Mouse (Mus musculus): ENCODE data around the gene Gas2l2. TPM values are rescaled to one million over a fixed set of nuclear protein-coding genes. Genes with fewer than 3 reads are reported as not detected.
A peak's percentile ranks its signal among the peaks of the same experiment; 100 is the strongest.

Gene Gas2l2
- polyA plus RNA-seq, 1 experiment: 0.10 TPM

- Histone ChIP-seq H3K4me3 (ENCODE audit: insufficient read depth, low read length) (no peak overlapping the region), H3K4me1 (ENCODE audit: control insufficient read depth, insufficient read depth, low read length) (no peaks in the 10 kb centered on the region), H3K27ac (ENCODE audit: insufficient read depth, low read length) (no peak overlapping the region)
- TF ChIP-seq POLR2A (IDR thresholded peaks at IDR 0.05; ENCODE audit: extremely low read depth, insufficient read depth, low read length) (no peak), CTCF (IDR thresholded peaks at IDR 0.05; ENCODE audit: extremely low read depth, insufficient read depth, low read length) (no peak)
Observed at GRCm38 (mm10) chr11:83447612-83448011, 18.4 kb upstream of the Gas2l2 start.

DNA sequence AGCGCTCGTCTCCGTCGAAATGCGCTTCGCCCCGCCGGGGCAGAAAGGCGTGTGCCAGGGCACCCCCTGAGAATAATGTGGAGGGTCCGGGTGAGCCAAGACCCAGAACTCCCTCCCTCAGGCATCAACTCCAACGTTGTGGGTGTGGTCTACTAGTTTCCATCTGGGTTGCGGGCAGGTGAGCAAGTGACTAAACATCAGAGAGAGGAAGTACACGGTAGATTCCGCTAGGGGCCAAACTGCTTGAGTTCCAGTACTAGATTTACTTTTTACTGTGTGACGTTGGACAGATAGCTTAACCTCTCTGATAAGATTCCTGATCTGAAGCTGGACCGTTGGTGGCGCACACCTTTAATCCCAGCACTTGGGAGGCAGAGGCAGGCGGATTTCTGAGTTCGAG is 15.7 kb upstream of the Gas2l2 start:
- no peak overlapping the region for H3K4me3 ChIP-seq (ENCODE audit: insufficient read depth, low read length)
- TF ChIP-seq CTCF (IDR thresholded peaks at IDR 0.05; ENCODE audit: extremely low read depth, insufficient read depth, low read length) (no peak), POLR2A (IDR thresholded peaks at IDR 0.05; ENCODE audit: extremely low read depth, insufficient read depth, low read length) (no peak)
- no peak overlapping the region for H3K27ac ChIP-seq (ENCODE audit: insufficient read depth, low read length)
- no peaks in the 10 kb centered on the region for H3K4me1 ChIP-seq (ENCODE audit: control insufficient read depth, insufficient read depth, low read length)

DNA sequence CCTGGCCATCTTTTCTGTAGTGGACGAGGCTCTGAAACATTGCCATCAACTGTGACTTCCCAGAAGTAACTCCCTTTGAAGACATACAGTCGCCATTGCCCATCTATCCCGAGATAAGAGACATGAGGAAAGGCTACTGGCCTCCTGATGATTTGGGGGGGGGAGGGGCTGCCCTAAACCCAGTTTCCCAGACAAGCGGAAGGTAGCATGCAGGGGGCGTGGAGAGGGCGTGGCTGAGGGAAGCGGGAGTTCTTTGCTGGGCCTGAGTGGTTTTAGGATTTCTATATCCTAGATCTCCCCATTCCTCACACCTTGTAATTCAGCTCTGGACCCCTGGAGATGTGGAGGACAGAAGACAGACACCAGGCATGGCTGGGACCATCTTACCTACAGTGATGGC is 14.6 kb upstream of the Gas2l2 start:
- no peak for TF ChIP-seq POLR2A (IDR thresholded peaks at IDR 0.05; ENCODE audit: extremely low read depth, insufficient read depth, low read length)
- no peak for TF ChIP-seq CTCF (IDR thresholded peaks at IDR 0.05; ENCODE audit: extremely low read depth, insufficient read depth, low read length)
- no peak overlapping the region for H3K27ac ChIP-seq (ENCODE audit: insufficient read depth, low read length)
- no peaks in the 10 kb centered on the region for H3K4me1 ChIP-seq (ENCODE audit: control insufficient read depth, insufficient read depth, low read length)
- no peak overlapping the region for H3K4me3 ChIP-seq (ENCODE audit: insufficient read depth, low read length)

GRCm38 (mm10) chr11:83442596-83443267 is 13.5 kb upstream of the Gas2l2 start:
- peak; percentile 80 for TF ChIP-seq CTCF (IDR thresholded peaks at IDR 0.05; ENCODE audit: extremely low read depth, insufficient read depth, low read length)
- TF ChIP-seq POLR2A (IDR thresholded peaks at IDR 0.05; ENCODE audit: extremely low read depth, insufficient read depth, low read length): no peak
- Histone ChIP-seq H3K27ac (ENCODE audit: insufficient read depth, low read length) (no peak overlapping the region), H3K4me3 (ENCODE audit: insufficient read depth, low read length) (no peak overlapping the region), H3K4me1 (ENCODE audit: control insufficient read depth, insufficient read depth, low read length) (no peaks in the 10 kb centered on the region)

DNA sequence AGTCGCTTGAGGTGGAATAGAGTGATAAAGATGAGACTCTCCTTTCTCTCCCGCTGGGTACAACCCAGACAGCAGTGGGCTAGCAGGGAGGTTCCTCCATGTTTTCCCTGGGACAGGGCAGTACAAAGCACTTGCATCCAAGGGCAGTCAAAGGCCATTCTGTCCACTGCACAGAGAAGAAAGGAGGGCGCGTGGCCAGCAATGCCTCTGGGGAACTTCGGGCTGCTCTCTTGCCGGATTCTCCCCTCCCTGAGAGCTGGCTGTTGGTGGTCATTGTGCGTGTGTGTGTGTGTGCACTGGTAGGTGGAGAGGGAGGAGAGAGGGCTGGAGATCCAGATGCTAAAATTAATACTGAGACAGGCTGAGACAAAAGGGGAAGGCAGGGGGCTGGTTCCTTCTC is 12.0 kb upstream of the Gas2l2 start:
- no peaks in the 10 kb centered on the region for H3K4me1 ChIP-seq (ENCODE audit: control insufficient read depth, insufficient read depth, low read length)
- TF ChIP-seq CTCF (IDR thresholded peaks at IDR 0.05; ENCODE audit: extremely low read depth, insufficient read depth, low read length): no peak
- no peak for TF ChIP-seq POLR2A (IDR thresholded peaks at IDR 0.05; ENCODE audit: extremely low read depth, insufficient read depth, low read length)
- H3K27ac ChIP-seq (ENCODE audit: insufficient read depth, low read length): peak overlapping the region; percentile 33; the same call in 1 of the 2 replicates
- peak overlapping the region; percentile 54 for H3K4me3 ChIP-seq (ENCODE audit: insufficient read depth, low read length)

DNA sequence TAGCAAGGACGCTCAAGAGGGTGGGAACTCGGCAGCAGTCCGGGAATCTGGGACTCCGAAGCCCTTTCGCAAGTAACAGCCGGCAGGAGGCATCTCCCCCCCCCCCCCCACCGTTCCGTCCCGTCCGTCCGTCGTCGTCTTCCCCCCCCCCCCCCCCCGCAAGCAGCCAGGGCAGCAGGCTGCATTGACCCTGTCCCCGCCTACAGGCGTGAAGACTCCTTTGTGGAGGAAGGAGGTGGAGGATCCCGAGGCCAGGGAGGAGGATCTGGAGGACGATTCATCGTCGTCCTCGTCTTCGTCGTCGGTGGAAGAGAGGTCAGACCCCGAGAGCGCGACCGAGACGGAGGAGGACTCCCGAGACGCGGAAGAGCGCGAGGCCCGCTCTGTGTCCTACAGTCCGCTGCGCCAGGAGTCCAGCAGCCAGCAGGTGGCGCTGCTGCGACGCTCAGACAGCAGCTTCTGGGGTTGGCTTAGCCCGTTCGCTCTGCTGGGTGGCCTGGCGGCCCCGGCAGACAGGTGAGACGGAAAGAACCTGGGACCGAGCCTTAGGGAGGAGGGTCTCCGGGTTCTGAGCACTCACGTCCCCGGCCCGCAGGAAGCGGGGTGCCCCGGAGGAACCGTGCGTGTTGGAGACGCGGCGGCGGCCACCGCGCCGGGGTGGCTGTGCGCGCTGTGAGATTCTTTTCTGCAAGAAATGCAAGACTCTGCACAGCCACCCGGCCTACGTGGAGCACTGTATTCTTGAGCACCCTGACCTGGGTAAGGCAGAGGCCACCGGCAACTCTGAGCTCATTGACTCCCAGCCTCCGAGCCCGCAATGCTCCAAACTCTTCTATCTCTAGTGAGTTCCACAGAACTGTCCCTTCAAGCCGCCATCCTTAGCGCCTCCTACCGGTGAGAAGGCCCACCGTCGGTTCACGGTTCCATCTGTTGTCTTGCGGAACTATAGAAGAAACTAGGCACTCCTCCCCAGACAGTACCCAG is 11.1 kb upstream of the Gas2l2 start:
- H3K4me3 ChIP-seq (ENCODE audit: insufficient read depth, low read length): peak overlapping the region; percentile 54
- no peaks in the 10 kb centered on the region for H3K4me1 ChIP-seq (ENCODE audit: control insufficient read depth, insufficient read depth, low read length)
- H3K27ac ChIP-seq (ENCODE audit: insufficient read depth, low read length): peak overlapping the region; percentile 11; the same call in 1 of the 2 replicates
- TF ChIP-seq POLR2A (IDR thresholded peaks at IDR 0.05; ENCODE audit: extremely low read depth, insufficient read depth, low read length) (no peak), CTCF (IDR thresholded peaks at IDR 0.05; ENCODE audit: extremely low read depth, insufficient read depth, low read length) (peak; percentile 78)

GRCm38 (mm10) chr11:83439426-83440060 is 10.3 kb upstream of the Gas2l2 start:
- TF ChIP-seq POLR2A (IDR thresholded peaks at IDR 0.05; ENCODE audit: extremely low read depth, insufficient read depth, low read length) (no peak), CTCF (IDR thresholded peaks at IDR 0.05; ENCODE audit: extremely low read depth, insufficient read depth, low read length) (no peak)
- no peak overlapping the region; the same call in 1 of the 2 replicates for H3K4me3 ChIP-seq (ENCODE audit: insufficient read depth, low read length)
- H3K27ac ChIP-seq (ENCODE audit: insufficient read depth, low read length): no peak overlapping the region
- H3K4me1 ChIP-seq (ENCODE audit: control insufficient read depth, insufficient read depth, low read length): no peaks in the 10 kb centered on the region

DNA sequence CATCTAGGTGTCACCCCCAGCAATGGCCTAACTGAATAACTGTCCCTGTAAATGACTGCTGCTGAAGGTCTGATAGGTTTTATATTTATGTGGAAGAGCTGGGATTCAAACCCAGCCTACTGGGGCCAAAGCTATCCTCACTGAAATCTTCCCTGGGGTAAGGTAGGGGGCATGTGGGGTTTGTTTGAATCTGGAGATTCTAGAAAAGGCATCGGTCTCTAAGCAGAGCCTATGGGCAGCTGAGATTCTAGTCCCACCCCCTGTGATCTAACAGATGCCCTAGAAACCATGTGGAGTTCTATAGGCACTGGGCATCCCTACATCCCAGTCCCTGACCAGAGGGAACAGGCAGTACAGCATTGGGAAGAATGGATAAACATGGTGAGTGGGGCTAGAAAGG is 8.1 kb upstream of the Gas2l2 start, which contains the start of gene 1700020L24Rik:
1700020L24Rik (plus strand) TSS at position 301 of the 400 bp plus-strand sequence.
- TF ChIP-seq CTCF (IDR thresholded peaks at IDR 0.05; ENCODE audit: extremely low read depth, insufficient read depth, low read length) (no peak), POLR2A (IDR thresholded peaks at IDR 0.05; ENCODE audit: extremely low read depth, insufficient read depth, low read length) (no peak)
- no peak within 1 kb of the TSS for H3K4me3 ChIP-seq (ENCODE audit: insufficient read depth, low read length)
- H3K4me1 ChIP-seq (ENCODE audit: control insufficient read depth, insufficient read depth, low read length): no peaks in the 10 kb centered on the region
- H3K27ac ChIP-seq (ENCODE audit: insufficient read depth, low read length): no peak within 1 kb of the TSS

GRCm38 (mm10) chr11:83432533-83432932 is 3.3 kb upstream of the Gas2l2 start:
- no peak for TF ChIP-seq POLR2A (IDR thresholded peaks at IDR 0.05; ENCODE audit: extremely low read depth, insufficient read depth, low read length)
- Histone ChIP-seq H3K4me1 (ENCODE audit: control insufficient read depth, insufficient read depth, low read length) (no peaks in the 10 kb centered on the region), H3K4me3 (ENCODE audit: insufficient read depth, low read length) (no peak overlapping the region), H3K27ac (ENCODE audit: insufficient read depth, low read length) (no peak overlapping the region)

Data from cortical plate, adult 2 months (tissue).